Comparison of ENCODE assay signal across 23 mouse cellular contexts in genomic region chr5:42175424-42175823, GRCm38 (mm10).
DNase-seq lines count a peak whose midpoint lies in the region; ATAC-seq and TF ChIP-seq lines count a peak whose summit lies in the region.
"Had no signal": no experiment of that assay in that cellular context is flagged by ENCODE, and none has a peak within 500 bp of the region (broad histone marks: within the 10 kb centered on the region; RNA-seq: fewer than 3 reads in every experiment).

No protein-coding gene starts in this region.

- no peak overlapping the region for H3K9ac ChIP-seq in midbrain, postnatal 0 days (replicated peaks; ENCODE audit: low read length, poor library complexity, severe bottlenecking)
- no peak overlapping the region for H3K9ac ChIP-seq in midbrain, embryonic 11.5 days (ENCODE audit: low read length)
- H3K9ac ChIP-seq: embryonic facial prominence, embryonic 13.5 days; embryonic facial prominence, embryonic 15.5 days; forebrain, embryonic 12.5 days had no signal

- ATAC-seq in midbrain, postnatal 0 days (ENCODE audit: low FRiP score) = no peak
- no peak for ATAC-seq in midbrain, embryonic 11.5 days (ENCODE audit: low FRiP score)
- ATAC-seq: forebrain, embryonic 14.5 days; forebrain, embryonic 16.5 days had no signal

- H3K36me3 ChIP-seq in midbrain, postnatal 0 days (ENCODE audit: insufficient read depth, low read length) = no peaks in the 10 kb centered on the region
- no peaks in the 10 kb centered on the region for H3K36me3 ChIP-seq in midbrain, embryonic 11.5 days (ENCODE audit: control insufficient read depth, insufficient read depth, low read length)
- H3K36me3 ChIP-seq: embryonic facial prominence, embryonic 13.5 days; embryonic facial prominence, embryonic 15.5 days; forebrain, embryonic 10.5 days; forebrain, embryonic 12.5 days had no signal

- H3K4me3 ChIP-seq in midbrain, postnatal 0 days (ENCODE audit: low read depth, low read length) = no peak overlapping the region
- no peak overlapping the region for H3K4me3 ChIP-seq in midbrain, embryonic 11.5 days (ENCODE audit: low read depth, low read length)
- H3K4me3 ChIP-seq: embryonic facial prominence, embryonic 13.5 days; embryonic facial prominence, embryonic 15.5 days; erythroblast, embryonic 14.5 days; forebrain, embryonic 10.5 days; forebrain, embryonic 12.5 days had no signal

- peak; percentile 11 for DNase-seq in layer of hippocampus, adult 9-11 months
- DNase-seq in layer of hippocampus, adult 8-10 months (ENCODE audit: low spot score in 2 of 2) = no peak
- DNase-seq in midbrain, postnatal 0 days (ENCODE audit: low spot score) = peak; percentile 14
- no peak for DNase-seq in midbrain, embryonic 11.5 days (ENCODE audit: low spot score, missing footprints)
- peak; percentile 68 for DNase-seq in brain, adult 2 months (ENCODE audit: low read depth, low spot score)
- DNase-seq in telencephalon, adult 2 months (ENCODE audit: low read depth, low spot score) = peak; percentile 51
- DNase-seq in cerebellum, postnatal 36 days = no peak
- DNase-seq: adrenal gland, adult 2 months; adrenal gland, postnatal 10 days; adrenal gland, postnatal 25 days; cerebellum, adult 11-12 months; cerebellum, adult 2 months; cerebellum, adult 9-10 months; cerebellum, postnatal 10 days; cerebellum, postnatal 25 days; embryo, embryonic 11 days had no signal

- no peaks in the 10 kb centered on the region for H3K4me1 ChIP-seq in midbrain, postnatal 0 days (ENCODE audit: insufficient read depth, low read length)
- H3K4me1 ChIP-seq in midbrain, embryonic 11.5 days (ENCODE audit: control insufficient read depth, insufficient read depth, low read length) = no peaks in the 10 kb centered on the region
- H3K4me1 ChIP-seq: embryonic facial prominence, embryonic 13.5 days; embryonic facial prominence, embryonic 15.5 days; forebrain, embryonic 10.5 days; forebrain, embryonic 12.5 days had no signal

- H3K9me3 ChIP-seq in midbrain, postnatal 0 days (ENCODE audit: low read length) = no peaks in the 10 kb centered on the region
- H3K9me3 ChIP-seq in midbrain, embryonic 11.5 days (ENCODE audit: control insufficient read depth, low read length) = no peaks in the 10 kb centered on the region
- H3K9me3 ChIP-seq: embryonic facial prominence, embryonic 13.5 days; embryonic facial prominence, embryonic 15.5 days; forebrain, embryonic 10.5 days; forebrain, embryonic 12.5 days had no signal

- H3K27me3 ChIP-seq in midbrain, postnatal 0 days (ENCODE audit: insufficient read depth, low read length) = no peaks in the 10 kb centered on the region
- H3K27me3 ChIP-seq in midbrain, embryonic 11.5 days (ENCODE audit: control insufficient read depth, insufficient read depth, low read length) = no peaks in the 10 kb centered on the region
- H3K27me3 ChIP-seq: embryonic facial prominence, embryonic 13.5 days; embryonic facial prominence, embryonic 15.5 days; forebrain, embryonic 12.5 days had no signal

- H3K4me2 ChIP-seq in midbrain, postnatal 0 days (ENCODE audit: low read depth, low read length, poor library complexity, severe bottlenecking) = no peak overlapping the region
- H3K4me2 ChIP-seq in midbrain, embryonic 11.5 days = no peak overlapping the region
- H3K4me2 ChIP-seq: embryonic facial prominence, embryonic 13.5 days; embryonic facial prominence, embryonic 15.5 days; forebrain, embryonic 12.5 days had no signal

- 57% methylated on average over 2 of the region's 2 CpGs for WGBS in midbrain, postnatal 0 days
- WGBS in midbrain, embryonic 11.5 days = 85% methylated on average over 2 of the region's 2 CpGs

- no peak overlapping the region for H3K27ac ChIP-seq in midbrain, postnatal 0 days (ENCODE audit: low read depth, low read length)
- H3K27ac ChIP-seq in midbrain, embryonic 11.5 days (ENCODE audit: low read depth, low read length) = no peak overlapping the region
- H3K27ac ChIP-seq: embryonic facial prominence, embryonic 13.5 days; embryonic facial prominence, embryonic 15.5 days; forebrain, embryonic 10.5 days; forebrain, embryonic 12.5 days had no signal

- TF ChIP-seq CTCF in midbrain, postnatal 0 days (IDR thresholded peaks at IDR 0.05) = no peak

Comparison
In these comparisons a context has a peak if more than half of its experiments do, and no peak if none do; other contexts are left out.
1. DNase-seq: peak in layer of hippocampus, adult 9-11 months (single experiment), midbrain, postnatal 0 days (single experiment), brain, adult 2 months (single experiment) and telencephalon, adult 2 months (single experiment); none in layer of hippocampus, adult 8-10 months (0 of 2), midbrain, embryonic 11.5 days (single experiment) and cerebellum, postnatal 36 days (0 of 2).